Mouse (Mus musculus) liver, postnatal 0 days (tissue): ENCODE results near the gene 9930021J03Rik.

ENCODE experiments used
- CTCF ChIP-seq: sonication (generic); IDR thresholded peaks from 2 replicates; pipeline ENCODE4 v1.5.1; 2016; ENCODE audit warnings: antibody characterized with exemption, low read depth
- EP300 ChIP-seq: IDR thresholded peaks from 2 replicates; pipeline ENCODE4 v1.6.1; 2016; ENCODE audit warnings: antibody characterized with exemption, low read depth, mild to moderate bottlenecking

DNA sequence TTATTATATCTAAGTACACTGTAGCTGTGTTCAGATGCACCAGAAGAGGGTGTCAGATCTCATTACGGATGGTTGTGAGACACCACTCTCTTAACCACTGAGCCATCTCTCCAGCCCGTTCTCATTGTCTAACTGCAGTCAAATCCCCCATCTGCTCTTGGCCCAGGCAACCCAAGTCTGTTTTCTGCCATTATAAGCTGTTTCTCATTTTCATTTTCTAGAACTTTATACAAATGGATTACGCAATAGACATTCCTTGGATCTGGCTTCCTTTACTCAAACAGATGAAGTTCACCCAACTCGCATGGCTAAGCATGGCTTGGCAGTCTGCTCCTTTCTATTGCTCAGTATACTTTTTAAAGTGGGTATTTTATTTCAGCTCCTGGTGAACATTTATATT, 34.9 kb upstream of the 9930021J03Rik start:
- no peak for TF ChIP-seq CTCF
- no peak for TF ChIP-seq EP300
